Mouse (Mus musculus) limb, embryonic 15.5 days (tissue): ENCODE data around the gene Ctxn2. TPM values are rescaled to one million over a fixed set of nuclear protein-coding genes. Genes with fewer than 3 reads are reported as not detected.

Experiments
- polyA plus RNA-seq: library from polyadenylated mRNA; unstranded; fragments of >200 nt; fragmentation: Nextera tagmentation; extraction: Ambion mirVana; gene quantifications from 2 replicates; pipeline ENCODE4 v1.2.1, GENCODE M21; 2015

Gene Ctxn2
- polyA plus RNA-seq, 1 experiment from 2014 or later, result not detected

Other genes starting within 250 kb of the Ctxn2 start
- gene Slc24a5, start 68.6 kb upstream of the Ctxn2 start, polyA plus RNA-seq, result 4.7 and 5.5 TPM in 2 replicates
- 72.4 and 80.6 TPM in 2 replicates for gene Myef2, start 13.0 kb upstream of the Ctxn2 start, polyA plus RNA-seq
- gene Slc12a1, start 15.8 kb downstream of the Ctxn2 start, polyA plus RNA-seq, result 0.04 TPM in 1 of 2 replicates, not detected in the other
- gene Dut, start 110.5 kb downstream of the Ctxn2 start, polyA plus RNA-seq, result 97.0 and 100 TPM in 2 replicates